ENCODE assay signal across 24 mouse cellular contexts in the genomic region with DNA sequence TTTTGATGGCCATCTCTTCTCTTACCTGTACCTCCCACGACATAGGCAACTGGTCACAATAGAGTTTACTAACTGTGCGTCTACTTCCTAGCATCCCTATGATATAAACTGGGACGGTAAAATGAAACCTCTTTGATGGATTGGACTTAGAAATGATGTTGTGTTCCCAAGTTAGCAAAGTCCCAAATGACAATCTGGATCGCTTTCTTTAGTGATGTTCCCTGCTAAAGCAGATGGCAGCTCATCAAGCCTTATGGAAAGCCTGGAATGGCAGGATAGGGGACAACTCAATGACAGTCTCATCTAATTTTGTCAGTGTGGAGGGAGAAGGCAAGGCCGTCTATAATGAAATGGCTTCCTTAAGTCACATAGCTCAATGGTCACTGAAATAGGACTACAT.
"Had no signal": no experiment of that assay in that cellular context is flagged by ENCODE, and none has a peak within 500 bp of the region (broad histone marks: within the 10 kb centered on the region; RNA-seq: fewer than 3 reads in every experiment).

No protein-coding gene starts in this region.

- ATAC-seq: intestine, embryonic 15.5 days; liver, embryonic 12.5 days; midbrain, embryonic 13.5 days; midbrain, embryonic 16.5 days had no signal

- H3K4me3 ChIP-seq: intestine, embryonic 15.5 days; limb, embryonic 10.5 days; limb, embryonic 13.5 days; liver, embryonic 12.5 days; liver, embryonic 15.5 days; lung, embryonic 15.5 days; megakaryocyte, embryonic 14.5 days; midbrain, embryonic 10.5 days; midbrain, embryonic 13.5 days; myocyte; neural tube, embryonic 13.5 days; stomach, embryonic 15.5 days had no signal

- H3K27ac ChIP-seq: intestine, embryonic 15.5 days; limb, embryonic 10.5 days; limb, embryonic 13.5 days; liver, embryonic 12.5 days; liver, embryonic 15.5 days; lung, embryonic 15.5 days; midbrain, embryonic 10.5 days; midbrain, embryonic 13.5 days; neural tube, embryonic 13.5 days; stomach, embryonic 15.5 days had no signal

- DNase-seq: kidney, adult 11 months; kidney, adult 8-10 months; kidney, postnatal 14 days; kidney, postnatal 4 days; liver; lung, adult 18-20 months; lung, postnatal 10 days; lung, postnatal 36 days; right cerebral cortex, postnatal 25 days; spleen, adult 18-20 months; thymus, postnatal 25 days had no signal
